In the genomic region with DNA sequence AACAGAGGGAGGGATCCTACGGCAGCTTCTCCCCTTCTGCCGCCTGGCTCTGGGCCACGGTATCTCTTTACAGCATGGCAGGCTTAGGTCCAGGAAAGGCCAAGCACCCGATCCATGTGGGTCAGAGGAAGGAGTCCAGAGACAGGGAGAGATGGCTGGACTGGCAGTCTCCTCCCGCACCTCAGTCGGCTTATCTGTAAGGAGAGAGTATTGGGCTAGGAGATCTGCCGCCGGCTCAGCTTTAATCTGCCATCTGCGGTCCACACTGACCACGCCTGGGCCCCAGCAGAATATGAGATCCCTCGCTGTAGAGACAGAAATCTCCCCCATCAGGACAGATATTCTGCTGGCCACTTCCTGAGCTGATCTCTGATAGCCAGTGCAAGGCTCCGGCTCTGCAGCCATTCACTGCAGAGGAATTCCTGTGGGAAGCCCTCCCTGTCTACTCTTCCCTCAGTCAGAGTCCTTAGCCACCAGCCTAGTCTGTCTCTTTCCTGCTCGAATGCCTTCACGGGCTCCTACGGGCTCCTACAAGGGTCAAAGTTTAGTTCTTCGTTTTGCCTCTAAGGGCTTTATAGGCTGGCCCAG, we compare ENCODE assay signal across 10 mouse cellular contexts. TPM values are rescaled to one million over a fixed set of nuclear protein-coding genes. Genes with fewer than 3 reads are reported as not detected.
DNase-seq lines count a peak whose midpoint lies in the region; ATAC-seq and TF ChIP-seq lines count a peak whose summit lies in the region.
"Had no signal": no experiment of that assay in that cellular context is flagged by ENCODE, and none has a peak within 500 bp of the region (broad histone marks: within the 10 kb centered on the region; RNA-seq: fewer than 3 reads in every experiment).

No protein-coding gene starts in this region.

- H3K9me3 ChIP-seq in embryonic facial prominence, embryonic 14.5 days (ENCODE audit: control insufficient read depth, low read length): no peaks in the 10 kb centered on the region
- no peaks in the 10 kb centered on the region for H3K9me3 ChIP-seq in hindbrain, embryonic 12.5 days (replicated peaks)
- H3K9me3 ChIP-seq in liver, embryonic 12.5 days (replicated peaks): no peaks in the 10 kb centered on the region
- H3K9me3 ChIP-seq: embryonic facial prominence, embryonic 15.5 days had no signal

- WGBS in embryonic facial prominence, embryonic 14.5 days: 36% methylated on average over 13 of the region's 16 CpGs
- WGBS in hindbrain, embryonic 12.5 days: 52% methylated on average over 16 of the region's 16 CpGs
- 14% methylated on average over 16 of the region's 16 CpGs for WGBS in liver, embryonic 12.5 days (ENCODE audit: insufficient replicate concordance)
- 18% methylated on average over 16 of the region's 16 CpGs for WGBS in small intestine, adult 2 months

- no peaks in the 10 kb centered on the region for H3K36me3 ChIP-seq in embryonic facial prominence, embryonic 14.5 days (ENCODE audit: control insufficient read depth, insufficient read depth, low read length)
- H3K36me3 ChIP-seq in hindbrain, embryonic 12.5 days: no peaks in the 10 kb centered on the region
- no peaks in the 10 kb centered on the region for H3K36me3 ChIP-seq in liver, embryonic 12.5 days
- H3K36me3 ChIP-seq in small intestine, adult 2 months (ENCODE audit: control insufficient read depth, insufficient read depth, low read length): no peaks in the 10 kb centered on the region
- H3K36me3 ChIP-seq: embryonic facial prominence, embryonic 15.5 days had no signal

- no peak for TF ChIP-seq CTCF in small intestine, adult 2 months (IDR thresholded peaks at IDR 0.05; ENCODE audit: extremely low read depth, insufficient read length, insufficient replicate concordance, low read depth, low read length)

- peak overlapping the region; percentile 11; the same call in 1 of the 2 replicates for H3K4me2 ChIP-seq in embryonic facial prominence, embryonic 14.5 days (ENCODE audit: low read depth, low read length)
- H3K4me2 ChIP-seq in hindbrain, embryonic 12.5 days (replicated peaks): 0 out of 2 replicates have a peak overlapping the region, but pooled peaks have one; percentile 21
- peak overlapping the region; percentile 69 for H3K4me2 ChIP-seq in liver, embryonic 12.5 days
- H3K4me2 ChIP-seq: embryonic facial prominence, embryonic 15.5 days had no signal

- H3K27me3 ChIP-seq in embryonic facial prominence, embryonic 14.5 days (replicated peaks; ENCODE audit: control insufficient read depth, insufficient read depth, low read length): no peaks in the 10 kb centered on the region
- H3K27me3 ChIP-seq in hindbrain, embryonic 12.5 days: no peaks in the 10 kb centered on the region; the same call in 1 of the 2 replicates
- no peaks in the 10 kb centered on the region; the same call in 1 of the 2 replicates for H3K27me3 ChIP-seq in liver, embryonic 12.5 days (replicated peaks)
- no peaks in the 10 kb centered on the region for H3K27me3 ChIP-seq in small intestine, adult 2 months (ENCODE audit: control insufficient read depth, insufficient read depth, low read length)
- H3K27me3 ChIP-seq: embryonic facial prominence, embryonic 15.5 days had no signal

- H3K27ac ChIP-seq in embryonic facial prominence, embryonic 14.5 days (replicated peaks; ENCODE audit: low read depth, low read length): no peak overlapping the region
- H3K27ac ChIP-seq in hindbrain, embryonic 12.5 days: peak overlapping the region; percentile 68
- peak overlapping the region; percentile 80 for H3K27ac ChIP-seq in liver, embryonic 12.5 days
- peak overlapping the region; percentile 94 for H3K27ac ChIP-seq in small intestine, adult 2 months (ENCODE audit: insufficient read depth, low read depth, low read length)
- H3K27ac ChIP-seq: embryonic facial prominence, embryonic 15.5 days had no signal

- ATAC-seq in embryonic facial prominence, embryonic 14.5 days (ENCODE audit: low read depth): 0 out of 2 replicates have a peak, but pooled peaks have one; percentile 22
- no peak for ATAC-seq in hindbrain, embryonic 12.5 days (ENCODE audit: low FRiP score)
- peak; percentile 71 for ATAC-seq in liver, embryonic 12.5 days

- peak; percentile 38 to 63 for DNase-seq in adrenal gland, adult (ENCODE audit: inconsistent age in 2 of 2, low spot score in 1 of 2)
- no peak for DNase-seq in adrenal gland, adult 8-10 months
- DNase-seq in embryonic facial prominence, embryonic 14.5 days (ENCODE audit: low spot score): no peak
- no peak for DNase-seq in MN1 (ENCODE audit: low spot score)
- DNase-seq in thymus, postnatal 10 days (ENCODE audit: low spot score in 2 of 2): no peak

- peaks cover 20% of the 10 kb centered on the region for H3K4me1 ChIP-seq in embryonic facial prominence, embryonic 14.5 days (ENCODE audit: control insufficient read depth, insufficient read depth, low read length)
- peaks cover 25% of the 10 kb centered on the region for H3K4me1 ChIP-seq in hindbrain, embryonic 12.5 days
- peaks cover 91% of the 10 kb centered on the region for H3K4me1 ChIP-seq in liver, embryonic 12.5 days
- peaks cover 22% of the 10 kb centered on the region; the same call in 1 of the 2 replicates for H3K4me1 ChIP-seq in small intestine, adult 2 months (ENCODE audit: control insufficient read depth, insufficient read depth, insufficient read length, low read length)

- peak; percentile 29; the same call in 1 of the 2 replicates for TF ChIP-seq POLR2A in small intestine, adult 2 months (IDR thresholded peaks at IDR 0.05; ENCODE audit: low read depth, low read length)

- H3K4me3 ChIP-seq in embryonic facial prominence, embryonic 14.5 days (ENCODE audit: low read depth, low read length): no peak overlapping the region
- H3K4me3 ChIP-seq in hindbrain, embryonic 12.5 days: no peak overlapping the region
- peak overlapping the region; percentile 35 for H3K4me3 ChIP-seq in liver, embryonic 12.5 days
- peak overlapping the region; percentile 60 for H3K4me3 ChIP-seq in small intestine, adult 2 months (ENCODE audit: low read depth, low read length)
- H3K4me3 ChIP-seq: embryonic facial prominence, embryonic 15.5 days had no signal

- peak overlapping the region; percentile 27 for H3K9ac ChIP-seq in embryonic facial prominence, embryonic 14.5 days (ENCODE audit: low read depth, low read length)
- no peak overlapping the region for H3K9ac ChIP-seq in hindbrain, embryonic 12.5 days
- peak overlapping the region; percentile 66 for H3K9ac ChIP-seq in liver, embryonic 12.5 days
- H3K9ac ChIP-seq: embryonic facial prominence, embryonic 15.5 days had no signal

RNA-seq across cellular contexts. Expression of a gene that starts 8.0 kb away (rescaled TPM):
- total RNA-seq in adrenal gland, adult 8-10 months (2022): 10 to 100 TPM; 28.1 to 56.5 (median 50.6) TPM
- polyA plus RNA-seq in embryonic facial prominence, embryonic 14.5 days (2014; fragmentation: Nextera tagmentation; extraction: Ambion mirVana): 37.9 and 41.3 TPM in 2 replicates
- polyA plus RNA-seq in hindbrain, embryonic 12.5 days (2016; fragmentation: Nextera tagmentation; extraction: Ambion mirVana): 90.4 and 105 TPM in 2 replicates
- polyA plus RNA-seq in liver, embryonic 12.5 days (2016; fragmentation: Nextera tagmentation; extraction: Ambion mirVana): 78.2 and 80.8 TPM in 2 replicates
- 18.0 and 73.7 TPM in 2 replicates for polyA plus RNA-seq in small intestine, adult 2 months (2012; rRNA removed)

RNA-seq across cellular contexts. Expression of a gene that starts 24.1 kb away (rescaled TPM):
- total RNA-seq in adrenal gland, adult 8-10 months (2022): under 1 TPM in 1 of 4 experiments, not detected in 3; 0.28 TPM
- 0.18 and 0.43 TPM in 2 replicates for polyA plus RNA-seq in embryonic facial prominence, embryonic 14.5 days (2014; fragmentation: Nextera tagmentation; extraction: Ambion mirVana)
- 0.13 TPM in 1 of 2 replicates, not detected in the other for polyA plus RNA-seq in hindbrain, embryonic 12.5 days (2016; fragmentation: Nextera tagmentation; extraction: Ambion mirVana)
- polyA plus RNA-seq in liver, embryonic 12.5 days (2016; fragmentation: Nextera tagmentation; extraction: Ambion mirVana): 0.07 and 0.12 TPM in 2 replicates
- 1.6 TPM in 1 of 2 replicates, not detected in the other for polyA plus RNA-seq in small intestine, adult 2 months (2012; rRNA removed)

RNA-seq across cellular contexts. Expression of a gene that starts 49.9 kb away (rescaled TPM):
- total RNA-seq in adrenal gland, adult 8-10 months (2022): 10 to 100 TPM in 1 of 4 experiments, 1 to 10 TPM in 3; 6.9 to 10.7 (median 7.7) TPM
- polyA plus RNA-seq in embryonic facial prominence, embryonic 14.5 days (2014; fragmentation: Nextera tagmentation; extraction: Ambion mirVana): 40.8 and 44.2 TPM in 2 replicates
- polyA plus RNA-seq in hindbrain, embryonic 12.5 days (2016; fragmentation: Nextera tagmentation; extraction: Ambion mirVana): 12.7 and 19.8 TPM in 2 replicates
- 2.6 and 3.1 TPM in 2 replicates for polyA plus RNA-seq in liver, embryonic 12.5 days (2016; fragmentation: Nextera tagmentation; extraction: Ambion mirVana)
- polyA plus RNA-seq in small intestine, adult 2 months (2012; rRNA removed): 0.48 and 0.86 TPM in 2 replicates
- total RNA-seq: neutrophil, adult 5-6 weeks had no signal

Comparison
In these comparisons a context has a peak if more than half of its experiments do, and no peak if none do; other contexts are left out.
1. DNase-seq: peak in adrenal gland, adult (2 of 2); none in adrenal gland, adult 8-10 months (single experiment), embryonic facial prominence, embryonic 14.5 days (single experiment), MN1 (single experiment) and thymus, postnatal 10 days (0 of 2).
2. H3K4me2 ChIP-seq: peak in every context shown above with its lines; median percentile 69 in liver, embryonic 12.5 days; 21 in hindbrain, embryonic 12.5 days; 11 in embryonic facial prominence, embryonic 14.5 days.
3. H3K4me3 ChIP-seq: peak in liver, embryonic 12.5 days (single experiment) and small intestine, adult 2 months (single experiment); none in embryonic facial prominence, embryonic 14.5 days (single experiment) and hindbrain, embryonic 12.5 days (single experiment).